Mouse (Mus musculus) limb, embryonic 12.5 days (tissue): ENCODE measurements around the gene Scyl2. TPM values are rescaled to one million over a fixed set of nuclear protein-coding genes. Genes with fewer than 3 reads are reported as not detected.
"Not testable (repeated sequence)": the region's sequence is repeated elsewhere in the genome, so short reads cannot be mapped to it uniquely, and the experiment has no call there.

Experiments
- ATAC-seq: fragments of 200-750 bp; cut with Nextera tagmentation; 2 replicates; pipeline ENCODE4 v1.8.0; 2017; ENCODE audit warnings: low read depth, moderate TSS enrichment; ENCODE audit not compliant: insufficient number of reproducible peaks, insufficient read depth, low FRiP score, low TSS enrichment
- H3K27ac ChIP-seq: fragments of 300-500 bp; sonication (generic); 2 replicates; pipeline ENCODE4 v1.5.1; 2016; ENCODE audit warnings: mild to moderate bottlenecking, moderate library complexity
- H3K27me3 ChIP-seq: fragments of 300-500 bp; sonication (generic); 2 replicates; pipeline ENCODE4 v1.6.1; 2016; ENCODE audit warnings: mild to moderate bottlenecking, moderate library complexity
- H3K36me3 ChIP-seq: fragments of 300-500 bp; sonication (generic); 2 replicates; pipeline ENCODE4 v1.6.1; 2016; ENCODE audit warnings: mild to moderate bottlenecking, moderate library complexity
- H3K4me1 ChIP-seq: fragments of 300-500 bp; sonication (generic); replicated peaks from 2 replicates; pipeline ENCODE4 v1.6.1; 2016
- H3K4me2 ChIP-seq: fragments of 300-500 bp; sonication (generic); 2 replicates; pipeline ENCODE4 v1.6.1; 2016; ENCODE audit warnings: mild to moderate bottlenecking, moderate library complexity
- H3K4me3 ChIP-seq: fragments of 300-500 bp; sonication (generic); replicated peaks from 2 replicates; pipeline ENCODE4 v1.5.1; 2016; ENCODE audit warnings: mild to moderate bottlenecking
- H3K9ac ChIP-seq: fragments of 300-500 bp; sonication (generic); replicated peaks from 2 replicates; pipeline ENCODE4 v1.6.1; 2016; ENCODE audit warnings: mild to moderate bottlenecking, moderate library complexity
- H3K9me3 ChIP-seq: fragments of 300-500 bp; sonication (generic); 2 replicates; pipeline ENCODE4 v1.6.1; 2016; ENCODE audit warnings: mild to moderate bottlenecking, moderate library complexity
- WGBS: fragments of 180-500 bp; shearing (Covaris S2); methylation state at CpG from one replicate; pipeline ENCODE4 v1.1.7; 2016; 5-methylcytosine and 5-hydroxymethylcytosine counted together
- polyA plus RNA-seq: library from polyadenylated mRNA; unstranded; fragments of >200 nt; fragmentation: Nextera tagmentation; extraction: Ambion mirVana; gene quantifications from 2 replicates; pipeline ENCODE4 v1.2.1, GENCODE M21; 2016

Gene Scyl2
- polyA plus RNA-seq, 1 experiment from 2014 or later: 9.7 TPM

DNA sequence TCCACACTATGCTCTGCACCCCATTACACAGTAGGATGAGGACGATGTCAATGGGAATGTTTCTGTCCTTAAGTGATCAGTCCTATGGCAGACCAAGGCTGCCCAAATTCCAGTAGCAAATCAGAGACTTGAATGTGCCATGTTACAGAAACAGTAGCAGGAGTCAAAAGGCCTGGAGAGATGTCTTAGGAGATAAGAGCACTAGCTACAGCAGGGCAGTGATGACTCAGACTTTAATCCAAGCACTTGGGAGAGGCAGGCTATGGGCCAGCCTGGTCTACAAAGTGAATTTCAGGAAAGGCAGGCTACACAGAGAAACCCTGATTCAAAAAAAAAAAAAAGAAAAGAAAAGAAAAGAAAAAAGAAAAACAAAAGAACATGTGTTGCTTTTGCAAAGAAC, 6.6 kb downstream of the Scyl2 start:
- no peak for ATAC-seq
- 96% methylated on average over 1 of the region's 1 CpGs for WGBS
- no peak overlapping the region for H3K9ac ChIP-seq
- no peak overlapping the region for H3K4me3 ChIP-seq
- H3K4me2 ChIP-seq: no peak overlapping the region
- H3K4me1 ChIP-seq: no peaks in the 10 kb centered on the region
- H3K9me3 ChIP-seq: no peaks in the 10 kb centered on the region
- H3K36me3 ChIP-seq: peaks cover 7% of the 10 kb centered on the region; the same call in 1 of the 2 replicates
- no peaks in the 10 kb centered on the region for H3K27me3 ChIP-seq
- H3K27ac ChIP-seq: no peak overlapping the region

DNA sequence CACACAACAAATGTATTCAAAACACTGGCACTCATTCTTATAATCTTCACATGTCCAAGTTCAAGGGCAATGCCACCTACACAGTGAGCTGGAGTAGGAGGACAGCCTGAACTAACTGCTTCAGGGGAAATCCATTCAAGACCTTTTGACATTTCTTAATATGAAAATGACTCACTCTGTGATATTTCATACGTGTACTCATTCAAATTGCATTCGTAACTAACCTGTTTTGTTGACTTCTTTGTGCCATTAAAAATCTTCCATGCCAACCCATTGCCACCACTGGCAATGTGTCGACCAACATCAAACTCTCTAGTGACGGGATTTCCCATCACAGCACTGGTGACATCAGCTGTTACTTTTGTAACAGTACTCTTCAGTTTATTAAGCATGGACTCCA, 8.0 kb downstream of the Scyl2 start:
- H3K4me1 ChIP-seq: no peaks in the 10 kb centered on the region
- H3K27me3 ChIP-seq: no peaks in the 10 kb centered on the region
- no peak overlapping the region for H3K4me3 ChIP-seq
- H3K27ac ChIP-seq: no peak overlapping the region
- H3K9ac ChIP-seq: no peak overlapping the region
- no peaks in the 10 kb centered on the region for H3K9me3 ChIP-seq
- WGBS: 93% methylated on average over 4 of the region's 4 CpGs
- H3K4me2 ChIP-seq: no peak overlapping the region
- no peak for ATAC-seq
- H3K36me3 ChIP-seq: peaks cover under 1% of the 10 kb centered on the region; the same call in 1 of the 2 replicates

DNA sequence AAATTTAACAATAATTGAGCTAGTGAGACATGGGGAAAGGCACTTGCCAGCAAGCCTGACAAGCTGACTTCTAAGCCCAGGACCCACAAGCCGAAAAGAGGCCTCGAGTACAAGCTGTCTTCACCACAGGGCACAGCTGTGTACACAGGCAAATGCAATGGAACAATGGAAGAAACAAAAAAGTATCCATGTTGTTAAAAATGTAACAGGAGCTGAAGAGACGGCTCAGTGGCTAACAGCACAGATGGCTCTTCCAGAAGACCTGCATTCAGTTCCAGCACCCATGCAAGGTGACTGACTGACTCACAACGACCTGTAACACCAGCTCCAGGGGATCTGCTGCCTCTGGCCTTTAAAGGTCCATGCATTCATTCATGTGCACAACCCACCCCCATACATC, 9.5 kb downstream of the Scyl2 start:
- no peak overlapping the region for H3K4me2 ChIP-seq
- H3K9ac ChIP-seq: no peak overlapping the region
- H3K27me3 ChIP-seq: no peaks in the 10 kb centered on the region
- WGBS: 78% methylated on average over 4 of the region's 4 CpGs
- no peaks in the 10 kb centered on the region for H3K9me3 ChIP-seq
- H3K4me1 ChIP-seq: no peaks in the 10 kb centered on the region
- no peaks in the 10 kb centered on the region; the same call in 1 of the 2 replicates for H3K36me3 ChIP-seq
- no peak for ATAC-seq
- no peak overlapping the region for H3K4me3 ChIP-seq
- H3K27ac ChIP-seq: no peak overlapping the region

DNA sequence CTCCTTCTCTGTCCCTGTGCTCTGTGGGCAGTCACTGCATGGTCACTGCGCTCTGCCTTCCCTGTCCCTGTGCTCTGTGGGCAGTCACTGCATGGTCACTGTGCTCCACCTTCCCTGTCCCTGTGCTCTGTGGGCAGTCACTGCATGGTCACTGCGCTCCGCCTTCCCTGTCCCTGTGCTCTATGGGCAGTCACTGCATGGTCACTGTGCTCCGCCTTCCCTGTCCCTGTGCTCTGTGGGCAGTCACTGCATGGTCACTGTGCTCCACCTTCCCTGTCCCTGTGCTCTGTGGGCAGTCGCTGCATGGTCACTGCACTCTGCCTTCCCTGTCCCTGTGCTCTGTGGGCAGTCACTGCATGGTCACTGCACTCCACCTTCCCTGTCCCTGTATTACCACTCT, 15.7 kb downstream of the Scyl2 start:
- not testable (repeated sequence) for H3K4me3 ChIP-seq, ATAC-seq, H3K27me3 ChIP-seq, H3K4me1 ChIP-seq, H3K9me3 ChIP-seq, H3K4me2 ChIP-seq, H3K36me3 ChIP-seq, H3K9ac ChIP-seq, H3K27ac ChIP-seq
- 92% methylated on average over 5 of the region's 5 CpGs for WGBS

DNA sequence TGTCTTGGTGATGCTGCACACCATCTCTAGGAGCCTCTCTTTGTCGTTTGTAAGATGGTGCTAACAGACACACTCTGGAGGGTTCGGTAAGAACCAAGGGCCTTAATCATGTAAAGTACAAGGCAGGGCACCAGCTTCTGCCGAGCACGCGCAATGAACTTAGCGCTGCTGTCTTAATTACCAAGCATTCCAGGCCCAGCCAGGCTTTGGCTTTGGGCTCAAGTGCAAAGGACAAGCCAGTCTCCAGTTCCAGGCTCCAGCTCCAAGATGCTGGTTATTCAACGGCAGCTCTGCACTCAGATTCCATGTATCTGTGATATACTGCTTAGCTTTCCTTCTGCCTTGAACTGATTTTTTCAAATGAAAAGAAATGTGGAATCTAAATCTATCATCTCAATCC, 18.5 kb downstream of the Scyl2 start:
- ATAC-seq: no peak
- H3K4me2 ChIP-seq: no peak overlapping the region
- H3K4me1 ChIP-seq: no peaks in the 10 kb centered on the region
- H3K4me3 ChIP-seq: no peak overlapping the region
- H3K9me3 ChIP-seq: no peaks in the 10 kb centered on the region
- H3K36me3 ChIP-seq: peaks cover 13% of the 10 kb centered on the region
- H3K27me3 ChIP-seq: no peaks in the 10 kb centered on the region
- H3K9ac ChIP-seq: no peak overlapping the region
- no peak overlapping the region for H3K27ac ChIP-seq
- 83% methylated on average over 7 of the region's 7 CpGs for WGBS

DNA sequence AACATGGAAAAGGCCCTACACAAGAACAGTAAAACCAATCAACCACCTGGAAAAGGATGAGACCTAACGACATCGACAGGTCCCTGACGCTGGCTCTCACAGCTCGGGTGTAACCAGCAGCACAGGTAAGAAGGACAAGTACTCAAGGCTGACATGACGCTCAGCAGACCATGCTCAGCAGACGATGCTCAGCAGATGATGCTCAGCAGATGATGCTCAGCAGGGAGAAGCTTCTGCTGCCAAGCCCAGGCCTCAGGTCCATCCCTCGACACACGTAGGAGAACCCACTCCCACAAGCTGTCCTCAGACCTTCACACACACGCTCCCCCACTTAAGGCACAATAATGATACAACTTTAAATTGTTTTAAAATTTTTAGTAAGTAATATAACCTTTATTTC, 20.4 kb downstream of the Scyl2 start:
- Histone ChIP-seq H3K27ac (no peak overlapping the region), H3K4me2 (no peak overlapping the region), H3K27me3 (no peaks in the 10 kb centered on the region), H3K9me3 (no peaks in the 10 kb centered on the region), H3K4me3 (no peak overlapping the region), H3K4me1 (no peaks in the 10 kb centered on the region), H3K36me3 (peaks cover 23% of the 10 kb centered on the region), H3K9ac (no peak overlapping the region)
- no peak for ATAC-seq
- WGBS: 91% methylated on average over 9 of the region's 9 CpGs

DNA sequence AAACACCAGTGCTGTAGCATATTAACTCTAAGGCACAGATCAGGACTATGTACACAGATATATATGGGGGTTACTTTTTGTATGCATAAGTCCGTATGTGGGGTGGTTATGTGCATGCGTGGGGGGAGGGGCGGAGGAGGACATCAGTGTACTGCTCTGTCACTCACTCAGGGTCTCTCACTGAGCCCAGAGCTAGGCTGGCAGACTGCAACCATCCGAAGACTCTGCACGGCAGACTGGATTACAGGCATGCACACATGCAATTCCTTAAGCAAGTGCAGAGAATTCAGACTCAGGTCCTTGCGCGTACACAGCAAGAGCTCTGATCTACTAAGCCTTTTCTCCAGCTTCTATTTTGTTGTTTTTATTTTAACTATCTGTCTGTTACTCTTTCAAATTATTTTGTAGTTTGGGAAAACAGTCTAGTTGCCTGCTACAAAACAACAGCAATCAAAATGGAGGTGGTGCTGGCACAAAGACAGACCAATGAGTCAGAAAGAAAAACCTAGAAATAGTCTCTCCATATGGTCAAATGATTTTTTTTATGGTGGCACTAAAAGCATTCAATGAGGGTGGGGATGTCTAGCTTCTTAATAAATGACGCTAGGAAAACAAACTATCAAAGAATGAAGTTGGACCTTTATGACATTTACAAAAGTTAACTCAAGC, 21.0 kb downstream of the Scyl2 start:
- H3K4me2 ChIP-seq: no peak overlapping the region
- no peak overlapping the region for H3K9ac ChIP-seq
- 93% methylated on average over 8 of the region's 8 CpGs for WGBS
- H3K36me3 ChIP-seq: peaks cover 26% of the 10 kb centered on the region
- H3K9me3 ChIP-seq: no peaks in the 10 kb centered on the region
- H3K4me3 ChIP-seq: no peak overlapping the region
- H3K27me3 ChIP-seq: no peaks in the 10 kb centered on the region
- ATAC-seq: no peak
- H3K27ac ChIP-seq: no peak overlapping the region
- H3K4me1 ChIP-seq: no peaks in the 10 kb centered on the region

DNA sequence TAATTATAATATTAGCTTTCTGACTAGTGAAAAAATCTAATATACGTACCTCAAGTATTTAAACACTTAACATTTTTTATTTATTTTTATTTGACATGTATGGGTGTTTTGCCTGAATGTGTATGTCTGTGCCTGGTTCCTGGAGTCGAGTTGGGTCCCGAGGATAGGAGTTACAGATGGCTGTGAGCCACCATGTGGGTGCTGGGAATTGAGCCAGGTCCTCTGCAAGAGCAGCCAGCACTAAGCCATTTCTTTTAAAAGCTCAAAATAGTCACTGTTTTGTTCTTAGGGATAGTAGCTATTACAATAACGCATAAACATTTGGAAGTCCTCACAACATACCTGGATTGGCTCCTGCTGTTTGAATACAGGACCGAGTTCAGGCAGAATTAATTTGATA, 29.7 kb downstream of the Scyl2 start:
- Histone ChIP-seq H3K27ac (no peak overlapping the region), H3K9ac (no peak overlapping the region), H3K27me3 (no peaks in the 10 kb centered on the region), H3K9me3 (no peaks in the 10 kb centered on the region), H3K4me2 (no peak overlapping the region), H3K4me3 (no peak overlapping the region), H3K36me3 (peaks cover 74% of the 10 kb centered on the region), H3K4me1 (no peaks in the 10 kb centered on the region)
- WGBS: 90% methylated on average over 5 of the region's 5 CpGs
- ATAC-seq: no peak

DNA sequence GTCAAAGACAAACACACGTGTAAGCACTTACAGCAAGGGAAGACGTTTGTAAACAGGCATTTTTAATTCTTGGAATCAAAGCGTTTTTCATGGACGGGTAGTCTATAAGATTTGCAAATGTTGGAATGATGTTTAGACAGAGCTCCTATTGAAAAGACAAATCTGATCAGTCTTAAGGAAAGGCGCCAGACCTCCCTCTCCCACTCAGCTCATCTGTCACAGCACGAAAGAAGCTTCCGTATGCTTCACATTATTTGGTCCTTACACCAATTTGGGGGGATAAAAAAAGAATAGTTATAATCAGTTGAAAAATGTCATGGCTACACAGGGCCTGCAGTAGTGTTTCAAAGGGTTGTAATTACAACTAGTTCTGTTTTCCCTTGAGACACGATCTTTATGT, 33.2 kb downstream of the Scyl2 start:
- Histone ChIP-seq H3K9ac (no peak overlapping the region), H3K4me1 (no peaks in the 10 kb centered on the region), H3K9me3 (no peaks in the 10 kb centered on the region), H3K4me3 (no peak overlapping the region), H3K4me2 (no peak overlapping the region), H3K27me3 (no peaks in the 10 kb centered on the region), H3K27ac (no peak overlapping the region), H3K36me3 (peaks cover 73% of the 10 kb centered on the region)
- ATAC-seq: no peak
- WGBS: 79% methylated on average over 8 of the region's 8 CpGs

DNA sequence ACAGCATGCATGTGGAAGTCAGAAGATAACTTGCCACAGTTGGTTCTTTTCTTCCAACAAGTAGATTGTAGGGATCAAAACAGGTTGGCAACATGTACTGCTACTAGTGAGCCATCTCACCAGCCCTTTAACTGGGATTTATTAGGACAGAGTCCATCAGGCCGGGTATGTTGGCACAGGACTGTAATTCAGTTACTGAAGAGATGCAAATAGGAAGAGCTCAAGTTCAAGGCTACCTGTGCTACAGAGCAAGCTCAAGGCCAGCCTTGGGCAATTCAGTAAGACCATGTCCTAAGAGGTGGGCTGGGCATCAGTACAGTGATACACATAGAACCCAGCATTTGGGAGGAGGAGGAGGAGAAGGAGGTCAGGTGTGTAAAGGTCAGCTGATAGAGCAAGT, 34.4 kb downstream of the Scyl2 start:
- no peak overlapping the region for H3K4me2 ChIP-seq
- no peaks in the 10 kb centered on the region for H3K27me3 ChIP-seq
- peaks cover 66% of the 10 kb centered on the region for H3K36me3 ChIP-seq
- ATAC-seq: no peak
- no peak overlapping the region for H3K9ac ChIP-seq
- no peak overlapping the region for H3K4me3 ChIP-seq
- no peaks in the 10 kb centered on the region for H3K4me1 ChIP-seq
- WGBS: 76% methylated on average over 1 of the region's 1 CpGs
- H3K9me3 ChIP-seq: no peaks in the 10 kb centered on the region
- H3K27ac ChIP-seq: no peak overlapping the region

DNA sequence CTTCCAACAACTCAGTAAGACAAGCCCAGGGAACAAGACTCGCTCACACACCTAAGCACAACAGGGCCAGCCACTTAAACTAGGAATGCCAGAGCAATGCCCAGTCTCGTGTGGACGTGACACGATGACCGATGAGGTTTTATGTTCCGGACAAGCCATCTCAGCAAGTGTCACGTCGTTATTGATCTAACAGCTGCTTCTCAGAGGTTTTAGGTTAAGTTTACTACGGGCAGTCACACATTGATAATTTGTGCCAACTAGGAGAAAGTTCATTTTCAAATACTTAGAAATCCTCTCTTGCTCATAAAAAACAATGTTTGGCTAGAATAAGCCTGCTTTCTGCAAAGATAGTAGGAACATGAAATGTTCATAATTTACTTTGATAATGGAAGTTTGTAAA, 39.2 kb downstream of the Scyl2 start:
- ATAC-seq: no peak
- Histone ChIP-seq H3K4me1 (no peaks in the 10 kb centered on the region), H3K36me3 (peaks cover 67% of the 10 kb centered on the region), H3K4me2 (no peak overlapping the region), H3K27ac (no peak overlapping the region), H3K9ac (no peak overlapping the region), H3K27me3 (no peaks in the 10 kb centered on the region), H3K4me3 (no peak overlapping the region), H3K9me3 (no peaks in the 10 kb centered on the region)
- 87% methylated on average over 9 of the region's 9 CpGs for WGBS

DNA sequence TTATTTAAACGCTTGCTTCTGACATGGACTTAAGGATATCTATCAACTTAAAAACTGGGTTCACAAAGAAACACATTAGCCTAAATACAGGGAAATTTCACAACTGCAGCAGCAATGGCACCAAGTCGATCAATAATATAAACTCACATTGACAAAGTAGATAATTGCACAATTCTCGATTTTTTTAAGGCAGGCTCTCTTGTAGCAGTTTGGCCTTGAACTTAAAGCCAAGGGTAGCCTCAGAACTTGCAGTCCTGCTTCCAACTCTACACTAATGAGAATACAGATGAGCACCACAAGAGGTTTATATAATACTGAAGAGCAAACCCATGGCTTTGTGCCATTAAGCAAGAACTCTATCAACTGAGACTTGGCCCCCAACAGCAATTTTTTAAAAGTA, 49.1 kb downstream of the Scyl2 start:
- no peak overlapping the region for H3K4me3 ChIP-seq
- ATAC-seq: no peak
- peaks cover 34% of the 10 kb centered on the region for H3K36me3 ChIP-seq
- no peak overlapping the region for H3K9ac ChIP-seq
- H3K9me3 ChIP-seq: no peaks in the 10 kb centered on the region
- H3K27me3 ChIP-seq: no peaks in the 10 kb centered on the region
- no peak overlapping the region for H3K4me2 ChIP-seq
- H3K4me1 ChIP-seq: 0 out of 2 replicates have a peak, but pooled peaks cover 4% of the 10 kb centered on the region
- 92% methylated on average over 3 of the region's 3 CpGs for WGBS
- H3K27ac ChIP-seq: no peak overlapping the region
